Mouse (Mus musculus) forebrain, embryonic 12.5 days (tissue): ENCODE measurements at regions not wholly inside any gene's neighbourhood (a gene's known extent, or its start where the extent isn't known, plus 50 kb on each side); places are given as distances from the start of the nearest gene placed in this dataset.
A peak's percentile ranks its signal among the peaks of the same experiment; 100 is the strongest.

Experiments
- ATAC-seq: fragments of 200-750 bp; cut with Nextera tagmentation; 2 replicates; pipeline ENCODE4 v1.8.0; 2017; ENCODE audit warnings: moderate TSS enrichment; ENCODE audit not compliant: low FRiP score
- H3K27ac ChIP-seq: fragments of 300-500 bp; sonication (generic); 2 replicates; pipeline ENCODE4 v1.5.1; 2016; ENCODE audit warnings: mild to moderate bottlenecking
- H3K27me3 ChIP-seq: fragments of 300-500 bp; sonication (generic); 2 replicates; pipeline ENCODE4 v1.6.1; 2016; ENCODE audit warnings: mild to moderate bottlenecking
- H3K36me3 ChIP-seq: fragments of 300-500 bp; sonication (generic); replicated peaks from 2 replicates; pipeline ENCODE4 v1.6.1; 2016; ENCODE audit warnings: mild to moderate bottlenecking
- H3K4me1 ChIP-seq: fragments of 300-500 bp; sonication (generic); 2 replicates; pipeline ENCODE4 v1.6.1; 2016
- H3K4me2 ChIP-seq: fragments of 300-500 bp; sonication (generic); 2 replicates; pipeline ENCODE4 v1.6.1; 2016; ENCODE audit warnings: mild to moderate bottlenecking, moderate library complexity
- H3K4me3 ChIP-seq: fragments of 300-500 bp; sonication (generic); replicated peaks from 2 replicates; pipeline ENCODE4 v1.5.1; 2016; ENCODE audit warnings: mild to moderate bottlenecking
- H3K9ac ChIP-seq: fragments of 300-500 bp; sonication (generic); 2 replicates; pipeline ENCODE4 v1.6.1; 2016; ENCODE audit warnings: mild to moderate bottlenecking
- H3K9me3 ChIP-seq: fragments of 300-500 bp; sonication (generic); 2 replicates; pipeline ENCODE4 v1.6.1; 2016
- WGBS: fragments of 180-500 bp; shearing (Covaris S2); methylation state at CpG from one replicate; pipeline ENCODE4 v1.1.7; 2016; 5-methylcytosine and 5-hydroxymethylcytosine counted together

DNA sequence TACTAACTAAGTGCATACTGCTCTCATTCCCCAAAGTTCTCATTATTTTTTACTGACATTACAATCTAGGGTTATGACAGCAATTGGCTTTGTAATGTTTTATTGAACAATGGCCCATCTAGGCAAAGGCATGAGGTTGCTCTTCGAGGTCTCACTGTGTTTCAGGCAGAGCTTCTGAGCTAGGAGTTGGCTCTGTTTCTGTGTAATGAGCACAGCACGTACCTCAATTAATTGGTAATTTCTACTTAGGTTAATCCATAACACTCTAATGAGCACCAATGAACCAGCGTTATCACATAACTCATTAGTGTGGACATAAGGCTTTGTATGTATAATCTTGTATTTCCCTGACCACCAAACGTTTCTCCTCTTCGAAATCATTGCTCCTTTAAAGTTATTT lies 398.6 kb upstream of the Gm10295 start:
- H3K27me3 ChIP-seq = no peaks in the 10 kb centered on the region
- no peaks in the 10 kb centered on the region for H3K4me1 ChIP-seq
- no peaks in the 10 kb centered on the region for H3K9me3 ChIP-seq
- no peak overlapping the region for H3K9ac ChIP-seq
- H3K36me3 ChIP-seq = no peaks in the 10 kb centered on the region
- H3K27ac ChIP-seq = no peak overlapping the region
- no peak for ATAC-seq
- no peak overlapping the region for H3K4me2 ChIP-seq
- no peak overlapping the region for H3K4me3 ChIP-seq
- 49% methylated on average over 5 of the region's 5 CpGs for WGBS

DNA sequence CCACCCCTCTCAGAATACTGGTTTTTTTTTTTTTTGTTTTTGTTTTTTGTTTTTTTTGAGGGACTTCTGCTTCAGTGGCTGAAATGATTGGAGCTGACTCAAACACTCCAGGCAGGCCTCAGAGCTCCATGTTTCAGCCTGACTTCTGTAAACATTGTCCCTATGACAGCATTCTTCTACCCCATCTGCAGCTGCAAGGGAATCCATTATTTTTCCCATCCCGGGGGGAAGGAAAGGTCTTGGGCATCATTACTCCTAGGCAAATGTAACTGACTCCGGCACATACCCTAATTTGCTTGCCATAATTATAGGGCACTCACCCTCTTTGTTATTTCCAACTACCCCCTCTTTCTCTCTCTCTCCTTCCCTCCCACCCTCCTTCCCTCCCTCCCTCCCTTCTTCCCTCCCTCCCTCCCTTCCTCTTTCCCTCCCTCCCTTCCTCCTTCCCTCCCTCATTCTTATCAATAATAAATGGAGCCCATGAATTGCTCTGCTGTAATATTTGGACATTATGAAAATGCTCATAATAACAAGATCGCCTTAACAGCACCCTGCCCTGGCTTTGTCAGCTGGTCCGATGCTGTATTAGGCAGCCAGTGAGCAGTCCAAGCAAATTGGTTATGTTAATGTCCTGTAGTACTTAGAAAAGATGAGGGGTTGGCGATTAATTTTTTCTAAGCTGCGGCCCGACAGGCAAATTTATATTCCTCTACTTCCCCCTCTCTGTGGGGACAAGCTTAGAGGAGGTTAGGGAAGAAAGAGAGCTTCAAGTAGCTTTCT lies 395.0 kb upstream of the Gm10295 start:
- Histone ChIP-seq H3K27me3 (no peaks in the 10 kb centered on the region), H3K4me3 (no peak overlapping the region), H3K27ac (no peak overlapping the region), H3K36me3 (no peaks in the 10 kb centered on the region), H3K4me2 (no peak overlapping the region), H3K9ac (no peak overlapping the region), H3K9me3 (no peaks in the 10 kb centered on the region), H3K4me1 (no peaks in the 10 kb centered on the region)
- WGBS = 56% methylated on average over 7 of the region's 7 CpGs
- ATAC-seq = peak; percentile 61; the same call in 1 of the 2 replicates

DNA sequence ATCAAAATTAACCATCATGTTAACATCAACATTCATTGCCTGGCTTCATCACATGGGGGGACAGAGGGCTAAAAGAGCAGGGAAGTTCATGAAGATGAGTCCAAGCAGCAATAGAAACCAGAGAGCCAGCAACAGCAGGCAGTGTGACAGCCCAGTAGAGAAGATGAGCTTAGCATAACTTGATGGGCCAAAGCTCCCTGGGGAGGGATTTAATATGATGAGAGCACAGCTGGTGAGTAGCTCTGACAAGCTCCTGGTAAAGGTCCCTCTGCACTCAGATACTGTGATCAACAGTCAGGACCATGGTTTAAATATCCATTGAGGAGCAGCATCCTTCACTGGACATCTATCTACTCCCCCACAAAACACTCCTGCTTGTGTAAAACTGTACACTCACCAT lies 377.2 kb upstream of the Gm10295 start:
- H3K27ac ChIP-seq = no peak overlapping the region
- no peaks in the 10 kb centered on the region for H3K27me3 ChIP-seq
- no peak for ATAC-seq
- H3K36me3 ChIP-seq = no peaks in the 10 kb centered on the region
- H3K4me3 ChIP-seq = no peak overlapping the region
- H3K4me1 ChIP-seq = no peaks in the 10 kb centered on the region
- no peak overlapping the region for H3K4me2 ChIP-seq
- H3K9ac ChIP-seq = no peak overlapping the region
- H3K9me3 ChIP-seq = no peaks in the 10 kb centered on the region

DNA sequence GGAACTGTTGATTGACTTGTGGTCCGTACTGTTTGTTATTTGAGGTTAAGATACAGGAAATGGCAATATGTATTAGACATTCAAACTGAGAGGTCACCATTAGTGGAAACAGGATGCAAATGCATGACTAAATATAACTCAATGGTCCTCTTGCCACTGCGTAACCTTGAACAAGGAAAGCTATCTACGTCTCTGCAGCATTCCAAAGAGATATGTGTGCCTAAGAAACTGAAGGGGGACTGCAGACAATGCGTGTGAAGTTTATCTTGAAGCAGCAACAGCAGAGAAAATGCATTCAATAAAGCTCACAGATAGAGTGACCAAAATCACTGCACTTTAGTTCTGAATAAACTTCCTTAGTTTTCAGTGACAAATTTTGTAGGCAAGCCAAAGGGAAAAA lies 356.9 kb upstream of the Gm10295 start:
- Histone ChIP-seq H3K4me1 (peaks cover 10% of the 10 kb centered on the region; the same call in 1 of the 2 replicates), H3K36me3 (no peaks in the 10 kb centered on the region), H3K27ac (no peak overlapping the region), H3K4me2 (no peak overlapping the region), H3K9ac (no peak overlapping the region), H3K27me3 (peaks cover 4% of the 10 kb centered on the region; the same call in 1 of the 2 replicates), H3K4me3 (no peak overlapping the region), H3K9me3 (no peaks in the 10 kb centered on the region)
- 93% methylated on average over 4 of the region's 4 CpGs for WGBS
- ATAC-seq = no peak

DNA sequence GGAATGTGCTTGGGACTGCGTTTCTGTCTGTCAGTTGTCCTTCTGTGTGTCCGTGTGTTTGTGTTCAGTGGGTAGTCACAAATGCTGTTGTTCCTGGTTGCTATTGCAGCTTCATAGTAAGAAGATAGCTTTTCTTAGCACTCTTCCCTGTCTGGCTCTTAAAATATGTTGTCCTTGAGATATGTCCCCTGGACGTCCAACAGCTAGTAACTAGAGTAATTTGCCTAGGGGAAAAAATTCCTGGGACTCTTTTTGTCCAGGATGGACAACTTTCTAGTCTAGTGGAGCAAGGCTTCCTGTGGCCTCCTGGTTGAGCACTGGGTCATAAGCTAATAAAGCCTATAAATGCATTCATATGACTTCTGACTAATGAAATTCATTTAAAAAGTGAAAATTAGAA lies 354.9 kb upstream of the Gm10295 start:
- Histone ChIP-seq H3K4me3 (no peak overlapping the region; the same call in 1 of the 2 replicates), H3K27ac (no peak overlapping the region), H3K36me3 (no peaks in the 10 kb centered on the region), H3K9ac (no peak overlapping the region), H3K9me3 (no peaks in the 10 kb centered on the region), H3K27me3 (peaks cover 4% of the 10 kb centered on the region; the same call in 1 of the 2 replicates), H3K4me1 (peaks cover 10% of the 10 kb centered on the region; the same call in 1 of the 2 replicates), H3K4me2 (peak overlapping the region; percentile 91; the same call in 1 of the 2 replicates)
- WGBS = 46% methylated on average over 3 of the region's 3 CpGs
- ATAC-seq = no peak; the same call in 1 of the 2 replicates

DNA sequence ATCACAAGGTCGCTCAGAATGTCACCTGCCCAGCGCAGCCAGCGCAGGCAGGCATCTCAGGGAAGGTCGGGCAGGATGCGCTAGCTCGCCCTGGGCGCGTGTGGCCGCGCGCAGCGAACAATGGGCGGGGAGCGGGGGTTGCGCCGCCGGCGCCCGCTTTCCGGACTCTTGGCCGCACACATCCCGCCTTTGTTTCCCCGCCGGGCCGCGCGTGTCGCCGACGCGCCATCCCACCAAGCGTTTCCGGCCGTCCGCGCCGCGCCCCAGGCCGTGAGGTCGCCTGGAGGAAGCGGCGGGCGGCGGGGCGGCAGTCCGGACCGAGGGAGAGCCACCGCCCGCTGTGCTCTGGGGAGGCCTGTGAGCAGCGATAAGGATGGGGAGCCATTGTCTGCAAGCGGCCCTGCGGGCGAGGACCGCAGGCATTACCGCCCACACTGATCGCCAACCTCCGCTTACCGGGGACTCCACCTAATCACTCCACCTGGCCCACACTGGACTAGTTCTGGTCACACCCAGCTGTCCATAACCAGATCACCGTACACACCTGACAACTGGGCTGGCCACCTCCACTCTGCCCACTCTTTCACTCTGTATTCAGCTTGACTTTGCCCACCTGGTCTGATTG lies 354.3 kb upstream of the Gm10295 start:
- H3K4me1 ChIP-seq = peaks cover 10% of the 10 kb centered on the region; the same call in 1 of the 2 replicates
- H3K4me2 ChIP-seq = peak overlapping the region; percentile 91
- WGBS = under 1% methylated on average over 59 of the region's 59 CpGs
- H3K36me3 ChIP-seq = no peaks in the 10 kb centered on the region
- no peaks in the 10 kb centered on the region for H3K9me3 ChIP-seq
- H3K27me3 ChIP-seq = peaks cover 4% of the 10 kb centered on the region; the same call in 1 of the 2 replicates
- ATAC-seq = peak; percentile 87
- H3K27ac ChIP-seq = 0 out of 2 replicates have a peak overlapping the region, but pooled peaks have one; percentile 50
- H3K9ac ChIP-seq = peak overlapping the region; percentile 83
- H3K4me3 ChIP-seq = peak overlapping the region; percentile 61

DNA sequence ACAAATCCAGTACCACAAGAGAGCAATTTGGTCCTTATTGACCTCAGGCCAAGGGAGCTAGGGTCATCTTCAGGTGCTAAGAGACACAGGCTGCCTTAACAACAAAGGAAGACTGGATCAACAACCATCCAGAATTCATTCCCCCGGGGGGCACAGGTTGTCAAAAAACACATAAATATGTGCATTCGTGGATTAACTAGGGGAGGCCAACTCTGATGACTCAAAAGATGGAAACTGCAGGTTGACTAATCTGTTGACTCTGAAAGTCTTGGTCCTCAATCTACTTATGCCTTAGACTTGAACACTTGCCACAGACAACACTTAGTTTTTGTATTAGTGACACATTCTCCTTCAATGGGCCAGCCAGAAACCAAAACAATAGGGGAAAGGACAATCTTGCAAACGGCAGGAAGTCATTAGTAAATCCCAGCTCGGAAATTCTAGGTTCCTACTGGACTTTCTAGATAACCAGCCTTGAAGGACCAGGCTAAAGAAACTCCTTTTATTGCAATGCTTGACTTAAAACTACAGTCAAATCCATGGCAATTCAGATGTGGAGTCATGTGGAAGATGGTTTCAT lies 353.5 kb upstream of the Gm10295 start:
- ATAC-seq = no peak
- H3K9me3 ChIP-seq = no peaks in the 10 kb centered on the region
- WGBS = 64% methylated on average over 4 of the region's 4 CpGs
- peaks cover 6% of the 10 kb centered on the region; the same call in 1 of the 2 replicates for H3K27me3 ChIP-seq
- H3K4me1 ChIP-seq = peaks cover 10% of the 10 kb centered on the region; the same call in 1 of the 2 replicates
- H3K4me3 ChIP-seq = peak overlapping the region; percentile 61
- no peaks in the 10 kb centered on the region for H3K36me3 ChIP-seq
- 0 out of 2 replicates have a peak overlapping the region, but pooled peaks have one; percentile 83 for H3K9ac ChIP-seq
- no peak overlapping the region for H3K27ac ChIP-seq
- H3K4me2 ChIP-seq = peak overlapping the region; percentile 91
